Mouse (Mus musculus) megakaryocyte, embryonic 14.5 days (primary cell): Measurements from ENCODE around the gene Mlana.

Experiments used
- FLI1 ChIP-seq: IDR thresholded peaks from 2 replicates; pipeline ENCODE4 v1.6.1; 2012; ENCODE audit warnings: low read length, inconsistent platforms, mixed read lengths
- GATA1 ChIP-seq: IDR thresholded peaks from 3 replicates; pipeline ENCODE4 v1.6.1; 2012; ENCODE audit warnings: mixed read lengths, low read length, inconsistent platforms, borderline replicate concordance

GRCm38 (mm10) chr19:29713451-29713850 lies 15.8 kb downstream of the Mlana start:
- no peak for TF ChIP-seq GATA1
- TF ChIP-seq FLI1: no peak
